Comparison of ENCODE assay signal across 28 mouse cellular contexts in genomic region chr6:49171216-49171615, GRCm38 (mm10). TPM values are rescaled to one million over a fixed set of nuclear protein-coding genes. Genes with fewer than 3 reads are reported as not detected.
DNase-seq lines count a peak whose midpoint lies in the region; ATAC-seq and TF ChIP-seq lines count a peak whose summit lies in the region.
"Had no signal": no experiment of that assay in that cellular context is flagged by ENCODE, and none has a peak within 500 bp of the region (broad histone marks: within the 10 kb centered on the region; RNA-seq: fewer than 3 reads in every experiment).

No protein-coding gene starts in this region.

- no peak for TF ChIP-seq EP300 in heart, postnatal 0 days (IDR thresholded peaks at IDR 0.05; ENCODE audit: low read depth)

- H3K4me2 ChIP-seq in forebrain, embryonic 11.5 days (ENCODE audit: low read depth, low read length, severe bottlenecking): no peak overlapping the region
- no peak overlapping the region for H3K4me2 ChIP-seq in forebrain, postnatal 0 days (ENCODE audit: low read depth)
- no peak overlapping the region for H3K4me2 ChIP-seq in heart, postnatal 0 days (ENCODE audit: low read depth, low read length)
- H3K4me2 ChIP-seq: forebrain, embryonic 13.5 days; intestine, embryonic 15.5 days; lung, embryonic 14.5 days; stomach, embryonic 15.5 days had no signal

- DNase-seq in forebrain, embryonic 11.5 days (ENCODE audit: low spot score): peak; percentile 15
- no peak for DNase-seq in forebrain, postnatal 0 days
- DNase-seq in heart, postnatal 0 days (ENCODE audit: low spot score): peak; percentile 24
- DNase-seq in heart, adult 8-10 months (ENCODE audit: low spot score): no peak
- DNase-seq in lung, postnatal 10 days: peak; percentile 8
- no peak for DNase-seq in lung, adult 18-20 months
- peak; percentile 75 for DNase-seq in gonadal fat pad, adult 2 months (ENCODE audit: low read depth)
- no peak for DNase-seq in right cerebral cortex, adult 18-20 months
- DNase-seq: adrenal gland, postnatal 10 days; cerebellum, adult 11-12 months; cerebellum, postnatal 10 days; gastrocnemius, postnatal 25 days; kidney, adult 8-10 months; kidney, postnatal 10 days; liver; lung, embryonic 14.5 days; midbrain, embryonic 14.5 days; right cerebral cortex, postnatal 14 days had no signal

- H3K9ac ChIP-seq in forebrain, embryonic 11.5 days (ENCODE audit: low read length): no peak overlapping the region
- H3K9ac ChIP-seq in forebrain, postnatal 0 days: no peak overlapping the region
- no peak overlapping the region for H3K9ac ChIP-seq in heart, postnatal 0 days (replicated peaks; ENCODE audit: low read depth, low read length)
- H3K9ac ChIP-seq: forebrain, embryonic 13.5 days; intestine, embryonic 15.5 days; liver, embryonic 14.5 days; lung, embryonic 14.5 days; stomach, embryonic 15.5 days had no signal

- no peaks in the 10 kb centered on the region for H3K27me3 ChIP-seq in forebrain, embryonic 11.5 days (ENCODE audit: control insufficient read depth, insufficient read depth, low read length)
- H3K27me3 ChIP-seq in forebrain, postnatal 0 days (ENCODE audit: insufficient read depth, low read length): no peaks in the 10 kb centered on the region
- H3K27me3 ChIP-seq in heart, postnatal 0 days (ENCODE audit: control insufficient read depth, insufficient read depth, low read length): no peaks in the 10 kb centered on the region
- H3K27me3 ChIP-seq: CH12.LX; forebrain, embryonic 13.5 days; intestine, embryonic 15.5 days; stomach, embryonic 15.5 days had no signal

- H3K4me3 ChIP-seq in forebrain, embryonic 11.5 days (ENCODE audit: low read depth, low read length): no peak overlapping the region
- H3K4me3 ChIP-seq in forebrain, postnatal 0 days (ENCODE audit: low read depth, low read length): no peak overlapping the region
- H3K4me3 ChIP-seq in heart, postnatal 0 days (ENCODE audit: low read depth, low read length): no peak overlapping the region
- H3K4me3 ChIP-seq: erythroblast, embryonic 14.5 days; forebrain, embryonic 13.5 days; heart, embryonic 10.5 days; intestine, embryonic 15.5 days; stomach, embryonic 15.5 days had no signal

- no peak overlapping the region for H3K27ac ChIP-seq in forebrain, embryonic 11.5 days (ENCODE audit: low read depth, low read length)
- no peak overlapping the region for H3K27ac ChIP-seq in forebrain, postnatal 0 days (ENCODE audit: low read depth, low read length)
- H3K27ac ChIP-seq in heart, postnatal 0 days (ENCODE audit: low read depth): no peak overlapping the region
- H3K27ac ChIP-seq: forebrain, embryonic 13.5 days; heart, embryonic 10.5 days; hindbrain, postnatal 0 days; intestine, embryonic 15.5 days; liver, embryonic 14.5 days; stomach, embryonic 15.5 days had no signal

- H3K9me3 ChIP-seq in forebrain, embryonic 11.5 days (ENCODE audit: control insufficient read depth, low read length): no peaks in the 10 kb centered on the region
- no peaks in the 10 kb centered on the region for H3K9me3 ChIP-seq in forebrain, postnatal 0 days (ENCODE audit: low read length)
- H3K9me3 ChIP-seq in heart, postnatal 0 days (replicated peaks; ENCODE audit: control insufficient read depth, low read length): no peaks in the 10 kb centered on the region
- H3K9me3 ChIP-seq: forebrain, embryonic 13.5 days; heart, embryonic 10.5 days; intestine, embryonic 15.5 days; stomach, embryonic 15.5 days had no signal

- ATAC-seq in forebrain, embryonic 11.5 days (replicated peaks; ENCODE audit: low FRiP score): no peak
- no peak for ATAC-seq in forebrain, postnatal 0 days
- no peak for ATAC-seq in heart, postnatal 0 days (ENCODE audit: insufficient read depth, low read depth)
- ATAC-seq: forebrain, embryonic 13.5 days; hindbrain, postnatal 0 days; intestine, embryonic 15.5 days had no signal

- peaks cover 4% of the 10 kb centered on the region; the same call in 1 of the 2 replicates for H3K4me1 ChIP-seq in forebrain, embryonic 11.5 days (replicated peaks; ENCODE audit: control insufficient read depth, insufficient read depth, low read length)
- H3K4me1 ChIP-seq in forebrain, postnatal 0 days (ENCODE audit: insufficient read depth): no peaks in the 10 kb centered on the region
- peaks cover 11% of the 10 kb centered on the region; the same call in 1 of the 2 replicates for H3K4me1 ChIP-seq in heart, postnatal 0 days (ENCODE audit: control insufficient read depth, insufficient read depth)

- H3K36me3 ChIP-seq in forebrain, embryonic 11.5 days (ENCODE audit: control insufficient read depth, insufficient read depth, low read length): no peaks in the 10 kb centered on the region
- H3K36me3 ChIP-seq in forebrain, postnatal 0 days (ENCODE audit: insufficient read depth): no peaks in the 10 kb centered on the region
- no peaks in the 10 kb centered on the region for H3K36me3 ChIP-seq in heart, postnatal 0 days (replicated peaks; ENCODE audit: control insufficient read depth, insufficient read depth, low read length)
- H3K36me3 ChIP-seq: intestine, embryonic 15.5 days; stomach, embryonic 15.5 days had no signal

- TF ChIP-seq CTCF in forebrain, postnatal 0 days (IDR thresholded peaks at IDR 0.05; ENCODE audit: low read depth): no peak
- no peak for TF ChIP-seq CTCF in heart, postnatal 0 days (IDR thresholded peaks at IDR 0.05; ENCODE audit: low read depth)

- 90% methylated on average over 5 of the region's 5 CpGs for WGBS in forebrain, embryonic 11.5 days
- WGBS in forebrain, postnatal 0 days: 77% methylated on average over 5 of the region's 5 CpGs
- WGBS in heart, postnatal 0 days: 43% methylated on average over 5 of the region's 5 CpGs

RNA-seq across cellular contexts. Expression of gene Igf2bp3, which starts 43.5 kb away (rescaled TPM):
- polyA plus RNA-seq in forebrain, embryonic 11.5 days (2014; fragmentation: Nextera tagmentation; extraction: Ambion mirVana): 121 and 132 TPM in 2 replicates
- 9.1 and 12.8 TPM in 2 replicates for total RNA-seq in forebrain, postnatal 0 days (2014; rRNA removed)
- polyA plus RNA-seq in forebrain, postnatal 0 days (2015; fragmentation: Nextera tagmentation; extraction: Ambion mirVana): 12.3 and 13.5 TPM in 2 replicates
- 9.4 and 21.5 TPM in 2 replicates for total RNA-seq in heart, postnatal 0 days (2014; rRNA removed; ENCODE audit: low replicate concordance)
- 19.0 and 21.0 TPM in 2 replicates for polyA plus RNA-seq in heart, postnatal 0 days (2015; fragmentation: Nextera tagmentation; extraction: Ambion mirVana)
- not detected for total RNA-seq in heart, adult 8-10 months (2022)
- 0.09 and 0.43 TPM in 2 replicates for polyA plus RNA-seq in gonadal fat pad, adult 2 months (2012; rRNA removed)
- total RNA-seq: layer of hippocampus, adult 18-20 months; left cerebral cortex, adult 18-20 months had no signal

Comparison
In these comparisons a context has a peak if more than half of its experiments do, and no peak if none do; other contexts are left out.
1. DNase-seq: peak in forebrain, embryonic 11.5 days (single experiment), heart, postnatal 0 days (single experiment), lung, postnatal 10 days (single experiment) and gonadal fat pad, adult 2 months (single experiment); none in forebrain, postnatal 0 days (single experiment), heart, adult 8-10 months (single experiment), lung, adult 18-20 months (0 of 2) and right cerebral cortex, adult 18-20 months (single experiment).